Mouse (Mus musculus) embryonic facial prominence, embryonic 10.5 days (tissue): Measurements from ENCODE around the gene Sbds. TPM values are rescaled to one million over a fixed set of nuclear protein-coding genes. Genes with fewer than 3 reads are reported as not detected.

ENCODE experiments used
- DNase-seq: peaks from one replicate; pipeline ENCODE4 v3.0.0-alpha.2; 2017; ENCODE audit warnings: low spot score
- H3K27ac ChIP-seq: fragments of 300-500 bp; sonication (generic); replicated peaks from 2 replicates; pipeline ENCODE4 v1.5.1; 2016; ENCODE audit warnings: mild to moderate bottlenecking
- H3K27me3 ChIP-seq: fragments of 300-500 bp; sonication (generic); replicated peaks from 2 replicates; pipeline ENCODE4 v1.6.1; 2016; ENCODE audit warnings: low read depth, mild to moderate bottlenecking; ENCODE audit not compliant: poor library complexity, severe bottlenecking
- H3K36me3 ChIP-seq: fragments of 300-500 bp; sonication (generic); replicated peaks from 2 replicates; pipeline ENCODE4 v1.6.1; 2016; ENCODE audit warnings: mild to moderate bottlenecking, moderate library complexity
- H3K4me1 ChIP-seq: fragments of 300-500 bp; sonication (generic); 2 replicates; pipeline ENCODE4 v1.6.1; 2016
- H3K4me3 ChIP-seq: fragments of 300-500 bp; sonication (generic); 2 replicates; pipeline ENCODE4 v1.5.1; 2016; ENCODE audit warnings: mild to moderate bottlenecking, moderate library complexity
- H3K9me3 ChIP-seq: fragments of 300-500 bp; sonication (generic); 2 replicates; pipeline ENCODE4 v1.6.1; 2016; ENCODE audit warnings: mild to moderate bottlenecking
- WGBS: fragments of 180-500 bp; shearing (Covaris S2); methylation state at CpG from one replicate; pipeline ENCODE4 v1.1.7; 2016; 5-methylcytosine and 5-hydroxymethylcytosine counted together
- polyA plus RNA-seq: library from polyadenylated mRNA; unstranded; fragments of >200 nt; fragmentation: Nextera tagmentation; extraction: Ambion mirVana; gene quantifications from 2 replicates; pipeline ENCODE4 v1.2.1, GENCODE M21; 2016

The Sbds gene
- polyA plus RNA-seq, 1 experiment from 2014 or later: 69.9 TPM

- no peaks in the 10 kb centered on the region; the same call in 1 of the 2 replicates for H3K9me3 ChIP-seq
- peaks cover 10% of the 10 kb centered on the region; the same call in 1 of the 2 replicates for H3K4me1 ChIP-seq
- no peak for DNase-seq
- WGBS: 95% methylated on average over 4 of the region's 4 CpGs
- no peak overlapping the region for H3K27ac ChIP-seq
- H3K27me3 ChIP-seq: no peaks in the 10 kb centered on the region
- H3K36me3 ChIP-seq: peaks cover 22% of the 10 kb centered on the region
- no peak overlapping the region for H3K4me3 ChIP-seq
These were observed 37.9 kb downstream of the Sbds start for GRCm38 (mm10) chr5:130217406-130217805.

GRCm38 (mm10) chr5:130216781-130217180 is 38.5 kb downstream of the Sbds start, which contains the start of gene Tmem248:
Gene Tmem248 (plus strand): TSS chr5:130217081.
- no peak for DNase-seq
- Histone ChIP-seq H3K4me3 (no peak within 1 kb of the TSS), H3K4me1 (peaks cover 10% of the 10 kb centered on the region; the same call in 1 of the 2 replicates), H3K36me3 (peaks cover 28% of the 10 kb centered on the region), H3K27ac (no peak within 1 kb of the TSS), H3K27me3 (no peaks in the 10 kb centered on the region), H3K9me3 (no peaks in the 10 kb centered on the region; the same call in 1 of the 2 replicates)
- WGBS: 81% methylated on average over 7 of the region's 7 CpGs

- peaks cover 64% of the 10 kb centered on the region for H3K36me3 ChIP-seq
- no peaks in the 10 kb centered on the region for H3K4me1 ChIP-seq
- no peak overlapping the region for H3K27ac ChIP-seq
- no peaks in the 10 kb centered on the region; the same call in 1 of the 2 replicates for H3K9me3 ChIP-seq
- WGBS: 93% methylated on average over 11 of the region's 11 CpGs
- H3K27me3 ChIP-seq: no peaks in the 10 kb centered on the region
- H3K4me3 ChIP-seq: no peak overlapping the region
- no peak for DNase-seq
These were observed 42.4 kb downstream of the Sbds start for GRCm38 (mm10) chr5:130212956-130213355.

DNA sequence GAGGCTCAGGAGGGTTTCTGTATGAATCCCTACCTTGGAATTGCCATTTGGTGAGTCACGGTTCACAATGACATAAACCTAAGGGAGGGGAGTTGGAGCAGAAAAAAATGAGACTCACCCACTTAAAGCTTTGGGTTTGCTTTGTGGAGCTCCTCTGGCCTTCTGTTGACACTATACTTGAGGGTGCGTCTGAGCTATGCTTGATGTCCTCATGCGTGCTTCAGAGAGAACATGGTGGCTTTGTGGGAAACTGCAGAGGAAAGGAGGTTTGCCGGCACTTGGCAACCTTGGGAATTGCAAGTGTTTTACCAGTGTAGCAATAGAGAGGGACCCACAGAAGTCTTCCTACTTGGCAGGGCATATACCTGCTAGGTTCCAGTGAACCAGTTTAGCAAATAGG is 48.0 kb downstream of the Sbds start:
- no peak overlapping the region for H3K4me3 ChIP-seq
- H3K27ac ChIP-seq: no peak overlapping the region
- no peak for DNase-seq
- no peaks in the 10 kb centered on the region for H3K27me3 ChIP-seq
- H3K9me3 ChIP-seq: no peaks in the 10 kb centered on the region
- H3K36me3 ChIP-seq: peaks cover 80% of the 10 kb centered on the region
- WGBS: 93% methylated on average over 4 of the region's 4 CpGs
- H3K4me1 ChIP-seq: no peaks in the 10 kb centered on the region

GRCm38 (mm10) chr5:130205441-130206023 is 49.8 kb downstream of the Sbds start:
- no peak for DNase-seq
- peaks cover 76% of the 10 kb centered on the region for H3K36me3 ChIP-seq
- WGBS: 95% methylated on average over 3 of the region's 3 CpGs

DNA sequence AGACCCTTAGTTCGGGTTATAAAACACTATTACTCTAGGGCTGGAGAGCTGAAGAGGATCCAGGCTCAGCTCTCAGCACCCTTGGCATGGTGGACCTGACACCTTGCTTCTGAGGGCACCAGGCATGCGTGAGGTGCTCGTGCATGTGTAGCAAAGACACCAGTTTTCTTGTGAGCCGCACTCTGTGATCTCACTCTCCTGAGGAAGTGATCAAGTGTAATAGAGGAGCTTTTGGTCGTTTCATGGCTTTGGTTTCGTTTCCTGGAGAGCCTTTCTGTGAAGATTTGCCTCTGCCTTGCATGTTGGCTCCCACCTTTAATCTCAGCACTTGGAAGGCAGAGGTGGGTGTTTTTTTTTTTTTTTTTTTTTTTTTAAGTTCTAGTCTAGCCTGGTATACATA is 50.8 kb downstream of the Sbds start:
- Histone ChIP-seq H3K27ac (no peak overlapping the region), H3K36me3 (peaks cover 76% of the 10 kb centered on the region), H3K9me3 (no peaks in the 10 kb centered on the region), H3K4me3 (no peak overlapping the region), H3K27me3 (no peaks in the 10 kb centered on the region), H3K4me1 (no peaks in the 10 kb centered on the region)
- 87% methylated on average over 6 of the region's 6 CpGs for WGBS
- no peak for DNase-seq

More at GRCm38 (mm10) chr5:130205441-130206023, 49.8 kb downstream of the Sbds start:
- H3K4me3 ChIP-seq: no peak overlapping the region
- H3K27ac ChIP-seq: no peak overlapping the region
- no peaks in the 10 kb centered on the region for H3K27me3 ChIP-seq
- no peaks in the 10 kb centered on the region for H3K4me1 ChIP-seq
- H3K9me3 ChIP-seq: no peaks in the 10 kb centered on the region

- peaks cover 76% of the 10 kb centered on the region for H3K36me3 ChIP-seq
- 89% methylated on average over 4 of the region's 4 CpGs for WGBS
- H3K27me3 ChIP-seq: no peaks in the 10 kb centered on the region
- H3K9me3 ChIP-seq: no peaks in the 10 kb centered on the region
- no peak overlapping the region for H3K4me3 ChIP-seq
- H3K27ac ChIP-seq: no peak overlapping the region
- no peak for DNase-seq
- no peaks in the 10 kb centered on the region for H3K4me1 ChIP-seq
These were observed 51.4 kb downstream of the Sbds start for GRCm38 (mm10) chr5:130203948-130204347.

- H3K27me3 ChIP-seq: no peaks in the 10 kb centered on the region
- H3K4me1 ChIP-seq: peaks cover 4% of the 10 kb centered on the region; the same call in 1 of the 2 replicates
- no peak for DNase-seq
- H3K9me3 ChIP-seq: no peaks in the 10 kb centered on the region
- H3K27ac ChIP-seq: no peak overlapping the region
- H3K36me3 ChIP-seq: peaks cover 70% of the 10 kb centered on the region
- 90% methylated on average over 10 of the region's 10 CpGs for WGBS
- no peak overlapping the region for H3K4me3 ChIP-seq
These were observed 54.9 kb downstream of the Sbds start for GRCm38 (mm10) chr5:130200233-130201029.

DNA sequence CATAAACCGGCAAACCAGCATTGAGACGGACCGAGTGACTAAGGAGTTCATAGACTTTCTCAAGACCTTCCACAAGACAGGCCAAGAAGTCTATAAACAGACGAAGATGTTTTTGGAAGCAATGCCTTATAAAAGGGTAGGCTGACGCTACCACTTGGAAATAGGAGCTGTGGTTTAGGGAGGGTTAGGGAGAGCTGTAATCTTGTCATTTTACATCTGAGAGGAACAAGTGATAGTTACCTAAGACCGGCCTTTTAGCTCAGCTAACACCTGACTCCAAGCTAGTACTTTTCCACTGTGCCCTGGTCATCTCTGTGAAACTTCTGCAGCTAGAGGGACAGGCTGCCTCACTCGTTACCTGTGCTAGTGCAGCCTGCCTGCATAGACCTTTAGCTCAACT is 57.3 kb downstream of the Sbds start:
- WGBS: 95% methylated on average over 7 of the region's 7 CpGs
- DNase-seq: no peak
- Histone ChIP-seq H3K27ac (no peak overlapping the region), H3K9me3 (no peaks in the 10 kb centered on the region), H3K4me1 (peaks cover 4% of the 10 kb centered on the region; the same call in 1 of the 2 replicates), H3K27me3 (no peaks in the 10 kb centered on the region), H3K4me3 (no peak overlapping the region), H3K36me3 (peaks cover 82% of the 10 kb centered on the region)

DNA sequence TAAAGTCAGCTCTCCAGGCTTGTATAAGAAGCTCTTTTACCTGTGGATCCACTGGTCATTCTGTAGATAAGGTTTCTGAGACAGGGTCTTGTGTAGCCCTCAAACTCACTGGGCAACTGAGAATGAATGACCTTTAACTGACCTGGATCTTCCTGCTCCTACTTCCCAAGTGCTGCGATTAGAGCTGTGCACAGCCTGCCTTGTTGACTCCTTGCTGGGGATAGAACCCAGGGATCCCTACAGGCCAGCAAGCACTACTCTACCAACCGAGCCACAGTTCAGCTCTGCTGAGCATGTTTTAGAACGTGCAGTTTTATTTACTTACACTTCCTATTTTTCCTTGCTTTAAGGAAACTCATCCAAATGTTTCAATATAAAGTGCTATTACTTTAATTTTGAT is 57.9 kb downstream of the Sbds start:
- Histone ChIP-seq H3K27ac (no peak overlapping the region), H3K4me3 (no peak overlapping the region), H3K27me3 (no peaks in the 10 kb centered on the region), H3K4me1 (peaks cover 4% of the 10 kb centered on the region; the same call in 1 of the 2 replicates), H3K36me3 (peaks cover 82% of the 10 kb centered on the region), H3K9me3 (no peaks in the 10 kb centered on the region)
- WGBS: 86% methylated on average over 3 of the region's 3 CpGs
- DNase-seq: no peak

DNA sequence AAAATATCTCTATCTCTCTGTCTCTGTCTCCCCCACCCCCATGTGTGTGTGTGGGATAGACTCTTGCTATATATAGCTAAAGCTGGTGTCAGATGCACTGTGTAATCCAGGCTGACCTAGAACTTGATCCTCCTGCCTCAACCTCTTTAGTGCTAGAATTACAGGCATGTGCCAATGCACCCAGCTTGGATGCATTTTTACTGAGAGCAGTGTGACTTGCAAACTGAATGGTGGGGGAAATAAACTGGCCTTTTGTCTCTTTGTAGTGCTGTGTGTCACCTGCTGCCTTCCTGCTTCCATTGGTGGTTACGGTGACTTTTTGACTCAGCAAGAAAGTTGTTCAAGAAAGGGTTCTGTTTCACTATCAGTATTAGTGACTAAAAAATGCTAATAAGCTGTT is 59.0 kb downstream of the Sbds start:
- WGBS: 91% methylated on average over 1 of the region's 1 CpGs

More for the DNA sequence above, 59.0 kb downstream of the Sbds start:
- DNase-seq: no peak
- H3K36me3 ChIP-seq: peaks cover 84% of the 10 kb centered on the region
- no peaks in the 10 kb centered on the region for H3K27me3 ChIP-seq
- H3K9me3 ChIP-seq: no peaks in the 10 kb centered on the region
- H3K4me3 ChIP-seq: no peak overlapping the region
- H3K4me1 ChIP-seq: peaks cover 4% of the 10 kb centered on the region; the same call in 1 of the 2 replicates
- no peak overlapping the region for H3K27ac ChIP-seq
